Mouse (Mus musculus) C2C12 (cell line): ENCODE results near the gene Acox3.

ENCODE experiments used
- CEBPB ChIP-seq: IDR thresholded peaks from one replicate; pipeline ENCODE4 v1.6.1; 2011; ENCODE audit warnings: low read depth, mild to moderate bottlenecking, control low read depth, moderate library complexity
- CTCF ChIP-seq: IDR thresholded peaks from one replicate; pipeline ENCODE4 v1.5.1; 2011; ENCODE audit not compliant: control insufficient read depth, insufficient read depth, insufficient read length
- FOSL1 ChIP-seq: IDR thresholded peaks from one replicate; pipeline ENCODE4 v1.8.0; 2011; ENCODE audit warnings: mild to moderate bottlenecking, low read length; ENCODE audit not compliant: poor library complexity, insufficient read depth, severe bottlenecking
- MAX ChIP-seq: IDR thresholded peaks from one replicate; pipeline ENCODE4 v1.6.1; 2011; ENCODE audit warnings: mild to moderate bottlenecking, control low read depth
- MYOD1 ChIP-seq: IDR thresholded peaks from one replicate; pipeline ENCODE4 v1.6.1; 2011; ENCODE audit warnings: low read depth; ENCODE audit not compliant: control insufficient read depth, insufficient read length
- USF1 ChIP-seq: IDR thresholded peaks from one replicate; pipeline ENCODE4 v1.6.1; 2011; ENCODE audit warnings: low read depth, mild to moderate bottlenecking, control low read depth, moderate library complexity

DNA sequence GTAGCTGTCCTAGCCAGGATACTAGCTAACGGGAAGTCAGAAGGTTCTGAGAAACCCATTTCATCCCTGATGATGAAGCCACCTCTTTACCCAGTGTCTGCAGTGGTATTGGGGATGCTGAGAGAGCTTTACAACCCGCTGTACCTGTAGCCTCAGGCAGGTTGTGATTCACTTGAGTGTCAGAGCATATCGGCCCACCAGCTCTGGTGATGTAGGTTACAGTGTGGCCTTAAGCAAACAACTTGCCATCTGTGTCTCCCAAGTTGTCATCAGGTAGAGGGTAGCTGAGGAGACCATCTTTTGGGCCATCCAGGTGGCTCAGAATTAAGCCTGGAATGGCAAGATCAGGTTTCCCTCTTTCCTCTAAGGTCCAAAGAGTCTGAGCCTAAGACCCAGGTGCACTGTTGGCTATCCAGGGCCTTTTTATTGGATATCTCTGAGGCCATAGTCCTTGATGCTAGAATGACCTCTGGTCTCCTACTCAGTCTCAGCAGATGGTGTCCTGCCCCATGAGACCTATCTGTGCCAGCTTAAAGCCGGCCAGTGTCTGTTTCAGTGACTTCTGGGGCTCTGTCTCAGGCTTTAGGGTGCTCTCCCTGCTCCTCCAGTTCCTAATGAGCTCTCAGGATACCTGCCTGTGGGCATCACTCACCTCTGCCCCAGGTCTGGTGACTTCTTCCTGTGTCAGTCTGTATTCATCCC is 29.9 kb upstream of the Acox3 start:
- TF ChIP-seq CTCF (no peak), USF1 (no peak), FOSL1 (no peak), CEBPB (no peak), MAX (no peak), MYOD1 (no peak)
